Mouse (Mus musculus) thymus, adult 18-20 months (tissue): ENCODE data around the gene Itgb2.

Experiments used
- DNase-seq, 2 experiments: peaks; one replicate each; pipeline ENCODE4 v3.0.0; 2022; ENCODE audit warnings: mixed read lengths in 2 of 2

Itgb2 gene

GRCm38 (mm10) chr10:77589749-77590148 lies 59.7 kb downstream of the Itgb2 start:
- DNase-seq, result no peak

GRCm38 (mm10) chr10:77590812-77591211 lies 60.8 kb downstream of the Itgb2 start:
- peak; percentile 47 to 51 for DNase-seq

- DNase-seq, result no peak
Measured at GRCm38 (mm10) chr10:77591546-77591945, 61.5 kb downstream of the Itgb2 start.

GRCm38 (mm10) chr10:77596060-77596459 lies 66.0 kb downstream of the Itgb2 start:
- no peak for DNase-seq

GRCm38 (mm10) chr10:77603021-77603420 lies 73.0 kb downstream of the Itgb2 start:
- DNase-seq, result no peak

- DNase-seq, result no peak
Measured at GRCm38 (mm10) chr10:77604111-77604510, 74.1 kb downstream of the Itgb2 start.

GRCm38 (mm10) chr10:77604958-77605357 lies 74.9 kb downstream of the Itgb2 start:
- no peak for DNase-seq

GRCm38 (mm10) chr10:77605368-77605767 lies 75.3 kb downstream of the Itgb2 start:
- no peak for DNase-seq

GRCm38 (mm10) chr10:77605908-77606826 lies 76.1 kb downstream of the Itgb2 start, which contains the start of the genes Sumo3 and Gm49325:
TSS of gene Sumo3 (plus strand) at chr10:77606097.
TSS of gene Gm49325 (plus strand) at chr10:77606197.
- DNase-seq, result peak; percentile 96 to 97

- DNase-seq, result no peak
Measured at GRCm38 (mm10) chr10:77606855-77607254, 76.8 kb downstream of the Itgb2 start.

- no peak for DNase-seq
Measured at GRCm38 (mm10) chr10:77607441-77607840, 77.4 kb downstream of the Itgb2 start.

GRCm38 (mm10) chr10:77608589-77608988 lies 78.5 kb downstream of the Itgb2 start:
- DNase-seq, result no peak

GRCm38 (mm10) chr10:77610221-77610961 lies 80.3 kb downstream of the Itgb2 start:
- no peak for DNase-seq

- DNase-seq, result no peak
Measured at GRCm38 (mm10) chr10:77613409-77613808, 83.4 kb downstream of the Itgb2 start.
